Mouse (Mus musculus): ENCODE results near the gene Numbl.
A peak's percentile ranks its signal among the peaks of the same experiment; 100 is the strongest.
"Not testable (repeated sequence)": the region's sequence is repeated elsewhere in the genome, so short reads cannot be mapped to it uniquely, and the experiment has no call there.

GRCm38 (mm10) chr7:27244088-27244487, 14.1 kb upstream of the Numbl start:
- peak; percentile 57 for TF ChIP-seq CTCF (IDR thresholded peaks at IDR 0.05; ENCODE audit: low read depth)
- TF ChIP-seq EP300 (IDR thresholded peaks at IDR 0.05; ENCODE audit: low read depth): not testable (repeated sequence)
